Mouse (Mus musculus) B cell, adult (primary cell): ENCODE measurements around the gene Angptl6. TPM values are rescaled to one million over a fixed set of nuclear protein-coding genes. Genes with fewer than 3 reads are reported as not detected.

Experiments
- total RNA-seq: library from RNA; stranded (reverse); gene quantifications from 4 replicates; pipeline ENCODE4 v1.2.4, GENCODE M21; 2023; ENCODE audit not compliant: inconsistent age

The Angptl6 gene
- 0.83 to 1.2 TPM (median 1.1 TPM) in 4 replicates for total RNA-seq

DNA sequence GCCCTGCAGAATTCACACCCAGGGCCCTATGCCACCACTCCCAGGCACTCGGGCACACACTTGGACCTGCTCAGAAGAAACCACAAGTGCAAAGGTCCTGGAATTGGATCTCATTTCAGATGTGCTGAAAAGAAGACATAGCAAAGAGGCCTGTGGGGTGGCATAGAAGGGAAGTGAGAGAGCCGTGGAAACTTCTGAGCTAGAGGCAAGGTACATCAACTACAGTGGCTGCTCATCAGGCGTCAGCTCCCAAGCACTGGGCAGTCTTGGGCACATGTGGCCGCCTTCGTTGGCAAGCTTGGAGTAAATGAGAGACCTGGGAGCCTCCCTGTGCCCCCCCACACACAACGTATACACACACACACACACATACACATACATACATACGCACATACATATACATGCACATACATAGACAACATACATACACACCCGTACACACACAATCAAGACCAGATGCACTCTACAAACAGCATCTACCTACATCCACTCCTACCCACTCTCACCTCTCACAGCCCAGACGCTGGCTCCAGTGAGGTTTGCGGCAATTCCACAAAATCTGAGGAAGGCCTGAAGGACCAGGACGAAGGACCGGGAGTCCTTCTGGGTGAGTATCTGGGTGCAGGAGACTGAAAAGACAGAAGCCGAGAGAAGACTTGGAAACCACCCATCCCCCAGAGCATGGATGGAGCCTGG is at the start of gene Angptl6:
Gene Angptl6 (minus strand): TSS at position 631 of the 696 bp plus-strand sequence.

DNA sequence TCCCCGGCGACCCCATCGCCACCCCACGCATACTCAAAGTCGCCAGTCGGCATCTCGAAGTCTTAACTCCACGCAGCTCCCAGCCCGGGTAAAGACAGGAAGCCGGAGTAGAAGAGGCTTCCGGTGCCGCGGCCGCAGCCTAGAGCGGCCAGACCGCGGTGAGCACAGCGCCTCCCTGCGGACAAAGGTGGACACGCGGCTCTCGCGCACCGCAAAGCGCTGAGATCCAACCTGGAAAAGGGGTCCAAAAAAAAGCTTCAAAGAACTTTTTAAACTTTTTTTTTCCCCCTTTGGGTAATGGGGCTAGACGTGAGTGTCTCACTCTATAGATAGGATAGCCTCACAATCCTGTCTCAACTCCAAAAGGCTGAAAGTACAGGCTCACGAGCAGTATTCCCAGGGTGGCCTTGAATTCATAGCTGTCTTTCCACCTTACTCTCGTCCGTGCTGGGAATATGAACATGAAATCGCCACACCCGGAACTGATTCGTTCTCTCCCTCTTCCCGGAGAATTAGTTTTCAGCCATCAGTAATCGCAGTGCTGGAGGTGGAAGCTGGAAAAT is 19.1 kb upstream of the Angptl6 start, which contains the start of gene Eif3g:
Gene Eif3g (minus strand): TSS at position 113 of the 563 bp plus-strand sequence.

DNA sequence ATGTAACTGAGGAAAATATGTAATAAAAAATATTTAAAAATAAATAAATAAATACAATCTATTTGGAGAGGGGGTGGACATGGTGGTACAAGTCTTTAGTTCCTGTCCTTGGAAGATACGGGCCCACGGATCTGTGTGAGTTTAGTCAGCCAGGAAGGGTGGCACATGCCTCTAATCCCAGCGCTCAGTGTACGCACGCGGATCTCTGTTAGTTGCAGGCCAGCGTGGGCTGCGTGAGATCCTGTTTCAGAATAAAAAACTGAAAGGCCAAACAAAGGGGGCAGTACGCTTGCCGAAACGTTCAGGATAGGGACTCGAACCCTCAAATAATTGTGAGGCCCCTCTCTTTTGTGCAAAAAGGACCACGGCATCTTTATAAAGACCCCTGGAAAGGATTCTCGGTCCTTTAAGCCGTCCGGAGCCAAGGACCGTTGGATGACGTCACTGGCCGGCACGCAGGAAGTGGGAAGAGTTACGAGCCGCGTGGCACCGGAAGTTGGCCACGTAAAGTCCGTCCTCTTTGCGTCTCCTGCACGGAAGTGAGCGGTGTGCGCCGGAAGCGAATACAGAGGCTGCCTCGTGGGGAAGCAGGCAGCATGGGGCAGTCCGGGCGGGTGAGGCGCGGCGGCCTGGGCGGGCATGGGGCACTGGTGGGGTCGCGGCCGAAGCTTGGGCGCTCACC is 8.3 kb upstream of the Angptl6 start, which contains the start of gene Ppan:
Gene Ppan (plus strand): TSS at position 472 of the 682 bp plus-strand sequence.

DNA sequence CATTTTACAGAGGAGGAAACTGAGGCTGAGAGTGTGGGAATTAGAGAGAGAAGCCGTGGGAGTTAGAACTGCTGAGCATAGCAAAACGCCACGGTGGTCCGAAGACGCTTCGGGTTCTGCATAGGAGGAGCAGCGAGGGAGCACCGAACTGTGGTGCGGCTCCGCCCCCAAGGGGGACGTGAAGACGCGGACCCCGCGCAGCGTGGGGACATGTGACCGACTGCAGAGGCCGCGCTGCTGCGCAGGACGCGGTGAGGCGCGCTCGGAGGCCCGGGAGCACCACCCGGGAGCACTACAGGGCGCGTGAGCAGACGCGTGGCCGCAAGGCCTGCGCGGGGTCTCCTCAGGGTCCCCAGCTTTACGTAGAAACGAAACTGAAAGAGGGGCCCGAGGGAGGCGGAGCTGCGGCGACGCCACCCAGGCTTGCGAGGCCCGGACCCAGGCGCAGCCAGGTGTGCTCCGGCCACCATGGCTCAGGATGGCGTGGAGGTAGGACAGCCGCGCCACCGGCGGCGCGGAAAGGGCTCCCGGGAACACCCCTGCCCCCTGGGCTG is 11.0 kb downstream of the Angptl6 start, which contains the start of gene A230050P20Rik:
Gene A230050P20Rik (plus strand): TSS at position 195 of the 554 bp plus-strand sequence.

Other genes starting within 250 kb of the Angptl6 start
- 350 to 393 TPM (median 361 TPM) in 4 replicates for gene Ubl5, start 236.8 kb downstream of the Angptl6 start, total RNA-seq
- gene Fbxl12, start 235.0 kb downstream of the Angptl6 start, total RNA-seq = 80.5 to 89.3 TPM (median 85.7 TPM) in 4 replicates
- gene Pin1, start 227.6 kb downstream of the Angptl6 start, total RNA-seq = 14.5 to 16.2 TPM (median 15.0 TPM) in 4 replicates
- gene Olfm2, start 133.4 kb downstream of the Angptl6 start, total RNA-seq = not detected in 4 replicates
- 0.72 to 3.0 TPM (median 1.7 TPM) in 4 replicates for gene Col5a3, start 64.7 kb downstream of the Angptl6 start, total RNA-seq
- not detected in 4 replicates for gene Rdh8, start 61.2 kb downstream of the Angptl6 start, total RNA-seq
- 47.6 to 54.9 TPM (median 52.4 TPM) in 4 replicates for gene A230050P20Rik, start 11.1 kb downstream of the Angptl6 start, total RNA-seq
- gene Ppan, start 8.4 kb upstream of the Angptl6 start, total RNA-seq = 124 to 148 TPM (median 127 TPM) in 4 replicates
- gene Eif3g, start 18.9 kb upstream of the Angptl6 start, total RNA-seq = 166 to 189 TPM (median 176 TPM) in 4 replicates
- gene Dnmt1, start 80.2 kb upstream of the Angptl6 start, total RNA-seq = 68.8 to 75.8 TPM (median 74.5 TPM) in 4 replicates
- gene S1pr2, start 97.1 kb upstream of the Angptl6 start, total RNA-seq = 2.4 to 4.0 TPM (median 3.1 TPM) in 4 replicates
- 51.2 to 61.9 TPM (median 59.0 TPM) in 4 replicates for gene Mrpl4, start 123.0 kb upstream of the Angptl6 start, total RNA-seq
- gene Icam1, start 136.3 kb upstream of the Angptl6 start, total RNA-seq = 48.1 to 52.0 TPM (median 49.9 TPM) in 4 replicates
- 0.55 TPM in 1 of 4 replicates, not detected in the others for gene Icam4, start 149.6 kb upstream of the Angptl6 start, total RNA-seq
- gene Icam5, start 152.3 kb upstream of the Angptl6 start, total RNA-seq = not detected in 4 replicates
- gene Zglp1, start 187.4 kb upstream of the Angptl6 start, total RNA-seq = not detected in 4 replicates
- gene Gm49373, start 193.4 kb upstream of the Angptl6 start, total RNA-seq = 1.2 to 1.4 TPM (median 1.2 TPM) in 4 replicates
- 27.5 to 34.2 TPM (median 29.9 TPM) in 4 replicates for gene Fdx1l, start 193.9 kb upstream of the Angptl6 start, total RNA-seq
- 5.0 to 9.1 TPM (median 8.3 TPM) in 4 replicates for gene Gm38431, start 212.3 kb upstream of the Angptl6 start, total RNA-seq
- 98.7 to 119 TPM (median 109 TPM) in 4 replicates for gene Raver1, start 212.3 kb upstream of the Angptl6 start, total RNA-seq